Comparison of ENCODE assay signal across 7 mouse cellular contexts in genomic region chr17:26370521-26371245, GRCm38 (mm10). TPM values are rescaled to one million over a fixed set of nuclear protein-coding genes. Genes with fewer than 3 reads are reported as not detected.
A peak's percentile ranks its signal among the peaks of the same experiment; 100 is the strongest.
DNase-seq lines count a peak whose midpoint lies in the region; ATAC-seq lines count a peak whose summit lies in the region.

No protein-coding gene starts in this region.

- H3K4me3 ChIP-seq in liver, embryonic 11.5 days (ENCODE audit: low read depth, low read length) = no peak overlapping the region

- no peak overlapping the region for H3K27ac ChIP-seq in liver, embryonic 11.5 days (ENCODE audit: low read depth, low read length)

- WGBS in liver, embryonic 11.5 days = 44% methylated on average over 9 of the region's 9 CpGs

- DNase-seq in liver = peak; percentile 35
- no peak for DNase-seq in liver, embryonic 11.5 days (ENCODE audit: low spot score)
- peak; percentile 52 for DNase-seq in Muller cell, postnatal 12 days (ENCODE audit: inconsistent ontology term)
- peak; percentile 77 to 83 for DNase-seq in cerebellum, postnatal 10 days
- peak; percentile 70 for DNase-seq in kidney, postnatal 14 days
- DNase-seq in thymus, postnatal 25 days = peak; percentile 75

- no peaks in the 10 kb centered on the region for H3K27me3 ChIP-seq in liver, embryonic 11.5 days (replicated peaks; ENCODE audit: control insufficient read depth, insufficient read depth, low read length)

- no peak overlapping the region for H3K9ac ChIP-seq in liver, embryonic 11.5 days (ENCODE audit: low read depth, low read length)

- no peaks in the 10 kb centered on the region for H3K36me3 ChIP-seq in liver, embryonic 11.5 days (ENCODE audit: control insufficient read depth, insufficient read depth, low read length)

- H3K9me3 ChIP-seq in liver, embryonic 11.5 days (ENCODE audit: control insufficient read depth, low read length) = no peaks in the 10 kb centered on the region

- H3K4me2 ChIP-seq in liver, embryonic 11.5 days = no peak overlapping the region

- no peaks in the 10 kb centered on the region for H3K4me1 ChIP-seq in liver, embryonic 11.5 days (replicated peaks; ENCODE audit: control insufficient read depth, insufficient read depth, low read length)

- no peak for ATAC-seq in liver, embryonic 11.5 days (replicated peaks; ENCODE audit: low FRiP score)
- ATAC-seq in megakaryocyte, adult 5-6 weeks (ENCODE audit: poor library complexity, severe bottlenecking) = peak; percentile 45

RNA-seq across cellular contexts. Expression of gene Neurl1b, which starts 43.9 kb away (rescaled TPM):
- polyA plus RNA-seq in liver, embryonic 11.5 days (2014; fragmentation: Nextera tagmentation; extraction: Ambion mirVana) = 0.08 and 0.12 TPM in 2 replicates
- total RNA-seq in megakaryocyte, adult 5-6 weeks (2015) = 6.8 and 8.5 TPM in 2 replicates
- 6.9 and 8.6 TPM in 2 replicates for total RNA-seq in megakaryocyte, adult 5-6 weeks (2017)
